Mouse (Mus musculus): ENCODE measurements at regions not wholly inside any gene's neighbourhood (a gene's known extent, or its start where the extent isn't known, plus 50 kb on each side); places are given as distances from the start of the nearest gene placed in this dataset.
A peak's percentile ranks its signal among the peaks of the same experiment; 100 is the strongest.
"Not testable (repeated sequence)": the region's sequence is repeated elsewhere in the genome, so short reads cannot be mapped to it uniquely, and the experiment has no call there.

DNA sequence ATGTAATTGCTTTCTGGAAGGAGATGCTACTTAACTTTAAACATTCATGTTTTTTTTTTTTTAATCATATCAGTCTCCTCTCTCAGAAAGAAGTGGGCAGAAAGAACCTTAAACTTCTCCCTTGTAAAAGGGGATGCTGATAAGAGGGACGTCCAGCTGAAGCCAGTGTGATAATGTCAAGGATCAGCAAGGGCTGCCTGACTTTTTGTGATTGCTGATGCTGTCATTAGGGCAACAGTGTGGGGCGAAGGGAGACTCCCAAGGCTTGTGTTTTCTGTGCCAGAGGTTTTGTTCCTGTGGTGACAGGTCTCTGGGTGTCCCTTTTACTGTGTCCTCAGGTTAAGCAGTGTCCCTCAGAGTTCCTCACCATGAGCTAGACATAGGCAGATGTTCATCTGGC, 61.8 kb upstream of the Prkar2b start:
- 72% methylated on average over 2 of the region's 2 CpGs for WGBS
- no peaks in the 10 kb centered on the region for H3K36me3 ChIP-seq (ENCODE audit: control insufficient read depth, insufficient read depth, low read length)
- ATAC-seq (ENCODE audit: low FRiP score): no peak
- no peak for DNase-seq (ENCODE audit: low spot score, missing footprints)
- H3K4me1 ChIP-seq (ENCODE audit: control insufficient read depth, insufficient read depth, low read length): peaks cover 5% of the 10 kb centered on the region; the same call in 1 of the 2 replicates
- H3K9me3 ChIP-seq (ENCODE audit: control insufficient read depth, low read length): no peaks in the 10 kb centered on the region
- H3K4me3 ChIP-seq (ENCODE audit: low read depth, low read length): no peak overlapping the region
- no peak overlapping the region for H3K4me2 ChIP-seq
- no peaks in the 10 kb centered on the region for H3K27me3 ChIP-seq (ENCODE audit: control insufficient read depth, insufficient read depth, low read length)
- H3K27ac ChIP-seq (ENCODE audit: low read depth, low read length): no peak overlapping the region
- H3K9ac ChIP-seq (ENCODE audit: low read length): no peak overlapping the region

DNA sequence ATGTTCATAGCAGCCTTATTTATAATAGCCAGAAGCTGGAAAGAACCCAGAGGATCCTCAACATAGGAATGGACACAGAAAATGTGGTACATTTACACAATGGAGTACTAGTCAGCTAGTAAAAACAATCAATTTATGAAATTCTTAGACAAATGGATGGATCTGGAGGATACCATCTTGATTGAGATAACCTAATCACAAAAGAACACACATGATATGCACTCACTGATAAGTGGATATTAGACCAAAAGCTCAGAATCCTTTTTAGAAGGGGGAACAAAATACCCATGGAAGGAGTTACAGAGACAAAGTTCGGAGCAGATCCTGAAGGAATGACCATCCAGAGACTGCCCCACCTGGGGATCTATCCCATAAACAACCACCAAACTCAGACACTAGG, 60.9 kb upstream of the Prkar2b start:
- WGBS: 92% methylated on average over 1 of the region's 1 CpGs
- H3K9ac ChIP-seq (ENCODE audit: low read length); H3K27me3 ChIP-seq (ENCODE audit: control insufficient read depth, insufficient read depth, low read length); ATAC-seq (ENCODE audit: low FRiP score); DNase-seq (ENCODE audit: low spot score, missing footprints); H3K9me3 ChIP-seq (ENCODE audit: control insufficient read depth, low read length); H3K27ac ChIP-seq (ENCODE audit: low read depth, low read length); H3K4me1 ChIP-seq (ENCODE audit: control insufficient read depth, insufficient read depth, low read length); H3K4me2 ChIP-seq; H3K36me3 ChIP-seq (ENCODE audit: control insufficient read depth, insufficient read depth, low read length); H3K4me3 ChIP-seq (ENCODE audit: low read depth, low read length): not testable (repeated sequence)

DNA sequence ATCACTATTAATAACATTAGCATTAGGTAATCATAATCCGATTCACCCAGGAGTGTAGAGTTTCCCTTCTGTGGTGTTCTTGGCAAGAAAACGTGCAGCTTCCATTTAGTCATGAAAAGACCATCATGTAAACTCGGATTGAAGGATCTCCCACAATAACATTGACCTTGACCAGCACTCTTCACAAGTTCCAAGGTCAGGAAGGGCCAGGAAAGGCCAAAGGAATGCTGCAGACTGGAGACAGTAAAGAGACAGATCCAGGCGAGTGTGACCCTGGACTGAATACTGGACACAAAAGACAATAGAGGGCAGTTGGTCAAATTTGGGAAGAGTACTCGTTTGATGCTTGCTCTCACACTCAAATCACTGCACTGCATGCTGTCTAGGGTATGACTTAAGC, 51.6 kb upstream of the Prkar2b start:
- Histone ChIP-seq H3K4me1 (ENCODE audit: control insufficient read depth, insufficient read depth, low read length) (peaks cover 2% of the 10 kb centered on the region; the same call in 1 of the 2 replicates), H3K9ac (ENCODE audit: low read length) (no peak overlapping the region), H3K4me3 (ENCODE audit: low read depth, low read length) (no peak overlapping the region), H3K4me2 (no peak overlapping the region), H3K27ac (ENCODE audit: low read depth, low read length) (no peak overlapping the region), H3K27me3 (ENCODE audit: control insufficient read depth, insufficient read depth, low read length) (no peaks in the 10 kb centered on the region), H3K9me3 (ENCODE audit: control insufficient read depth, low read length) (no peaks in the 10 kb centered on the region), H3K36me3 (ENCODE audit: control insufficient read depth, insufficient read depth, low read length) (no peaks in the 10 kb centered on the region)
- ATAC-seq (ENCODE audit: low FRiP score) (no peak), DNase-seq (ENCODE audit: low spot score, missing footprints) (no peak)
- WGBS: 79% methylated on average over 5 of the region's 5 CpGs

- Histone ChIP-seq H3K27me3 (ENCODE audit: control insufficient read depth, insufficient read depth, low read length) (no peaks in the 10 kb centered on the region), H3K4me2 (no peak overlapping the region), H3K4me3 (ENCODE audit: low read depth, low read length) (no peak overlapping the region), H3K9ac (ENCODE audit: low read length) (no peak overlapping the region), H3K36me3 (ENCODE audit: control insufficient read depth, insufficient read depth, low read length) (no peaks in the 10 kb centered on the region), H3K27ac (ENCODE audit: low read depth, low read length) (no peak overlapping the region), H3K9me3 (ENCODE audit: control insufficient read depth, low read length) (no peaks in the 10 kb centered on the region), H3K4me1 (ENCODE audit: control insufficient read depth, insufficient read depth, low read length) (peaks cover 2% of the 10 kb centered on the region; the same call in 1 of the 2 replicates)
- 52% methylated on average over 7 of the region's 7 CpGs for WGBS
- ATAC-seq (ENCODE audit: low FRiP score): no peak
- peak; percentile 89 for DNase-seq (ENCODE audit: low spot score, missing footprints)
These were observed 50.5 kb upstream of the Prkar2b start for GRCm38 (mm10) chr12:32111508-32112119.

GRCm38 (mm10) chr12:32110903-32111302, 49.8 kb upstream of the Prkar2b start:
- WGBS: 54% methylated on average over 5 of the region's 5 CpGs
- DNase-seq (ENCODE audit: low spot score, missing footprints): no peak

More at GRCm38 (mm10) chr12:32110903-32111302, 49.8 kb upstream of the Prkar2b start:
- Histone ChIP-seq H3K4me3 (ENCODE audit: low read depth, low read length) (no peak overlapping the region), H3K9me3 (ENCODE audit: control insufficient read depth, low read length) (no peaks in the 10 kb centered on the region), H3K36me3 (ENCODE audit: control insufficient read depth, insufficient read depth, low read length) (no peaks in the 10 kb centered on the region), H3K4me1 (ENCODE audit: control insufficient read depth, insufficient read depth, low read length) (peaks cover 2% of the 10 kb centered on the region; the same call in 1 of the 2 replicates), H3K9ac (ENCODE audit: low read length) (no peak overlapping the region), H3K4me2 (no peak overlapping the region), H3K27ac (ENCODE audit: low read depth, low read length) (no peak overlapping the region), H3K27me3 (ENCODE audit: control insufficient read depth, insufficient read depth, low read length) (no peaks in the 10 kb centered on the region)
- ATAC-seq (ENCODE audit: low FRiP score): no peak

Measured in midbrain, embryonic 11.5 days (tissue).